Mouse (Mus musculus) urinary bladder, postnatal 4 days (tissue): ENCODE data around the gene Ly6g6d.
"Not testable (repeated sequence)": the region's sequence is repeated elsewhere in the genome, so short reads cannot be mapped to it uniquely, and the experiment has no call there.

ENCODE experiments used
- DNase-seq, 2 experiments: peaks; one replicate each; pipeline ENCODE4 v3.0.0; 2021 to 2022; ENCODE audit warnings: low spot score in 2 of 2

Gene Ly6g6d

GRCm38 (mm10) chr17:35048149-35048931, 29.5 kb downstream of the Ly6g6d start:
- no peak for DNase-seq

GRCm38 (mm10) chr17:35047688-35048087, 30.2 kb downstream of the Ly6g6d start:
- no peak for DNase-seq

GRCm38 (mm10) chr17:35046681-35047455, 31.0 kb downstream of the Ly6g6d start, which contains the start of gene Msh5:
Gene Msh5, minus strand, starts transcription at chr17:35046745.
- DNase-seq = peak; percentile 96

- no peak for DNase-seq
These were observed 31.8 kb downstream of the Ly6g6d start for GRCm38 (mm10) chr17:35045807-35046680.

- DNase-seq = no peak
These were observed 32.7 kb downstream of the Ly6g6d start for GRCm38 (mm10) chr17:35044904-35045806.

- no peak for DNase-seq
These were observed 34.1 kb downstream of the Ly6g6d start for GRCm38 (mm10) chr17:35043794-35044193.

- no peak for DNase-seq
These were observed 38.6 kb downstream of the Ly6g6d start for GRCm38 (mm10) chr17:35039121-35039873.

- DNase-seq = no peak
These were observed 43.0 kb downstream of the Ly6g6d start for GRCm38 (mm10) chr17:35034896-35035295.

- not testable (repeated sequence) for DNase-seq
These were observed 44.2 kb downstream of the Ly6g6d start for GRCm38 (mm10) chr17:35033703-35034102.

- DNase-seq = no peak
These were observed 45.5 kb downstream of the Ly6g6d start for GRCm38 (mm10) chr17:35032323-35032870.

GRCm38 (mm10) chr17:35031880-35032279, 46.0 kb downstream of the Ly6g6d start:
- DNase-seq = no peak

GRCm38 (mm10) chr17:35031272-35031671, 46.6 kb downstream of the Ly6g6d start:
- no peak for DNase-seq

- DNase-seq = peak in 1 of 2 experiments; percentile 17
These were observed 48.0 kb downstream of the Ly6g6d start for GRCm38 (mm10) chr17:35029691-35030532.

- DNase-seq = no peak
These were observed 49.5 kb downstream of the Ly6g6d start for GRCm38 (mm10) chr17:35028315-35028714.

GRCm38 (mm10) chr17:35027277-35028068, 50.4 kb downstream of the Ly6g6d start, which contains the start of gene Sapcd1:
Gene Sapcd1, minus strand, starts transcription at chr17:35028016.
- DNase-seq = peak in 1 of 2 experiments; percentile 62

- no peak for DNase-seq
These were observed 51.7 kb downstream of the Ly6g6d start for GRCm38 (mm10) chr17:35026206-35026605.

GRCm38 (mm10) chr17:35024691-35025488, 53.0 kb downstream of the Ly6g6d start:
- no peak for DNase-seq
